Mouse (Mus musculus) MEL (cell line): Measurements from ENCODE around the gene Nup62. TPM values are rescaled to one million over a fixed set of nuclear protein-coding genes. Genes with fewer than 3 reads are reported as not detected.
A peak's percentile ranks its signal among the peaks of the same experiment; 100 is the strongest.

Experiments used
- DNase-seq: peaks from one replicate; pipeline ENCODE4 v3.0.0; 2011; ENCODE audit warnings: low read depth, low spot score
- H3K27ac ChIP-seq: 2 replicates; pipeline ENCODE4 v1.5.1; 2012; ENCODE audit warnings: low read depth, mild to moderate bottlenecking, control low read depth, low read length, moderate library complexity; ENCODE audit not compliant: control insufficient read depth
- H3K27me3 ChIP-seq, 2 experiments: fragments of 150-350 bp in 1 of 2; sonication (generic) in 1 of 2; 2 replicates each; pipeline ENCODE4 v1.6.1; 2012; ENCODE audit warnings: low read length in 2 of 2, mild to moderate bottlenecking in 2 of 2, improper control_type of control experiment in 1 of 2, moderate library complexity in 1 of 2; ENCODE audit not compliant: insufficient read depth in 2 of 2, control insufficient read depth in 1 of 2
- H3K36me3 ChIP-seq, 2 experiments: 2 replicates each; pipeline ENCODE4 v1.6.1; 2012 to 2014; ENCODE audit warnings: low read length in 2 of 2, improper control_type of control experiment in 1 of 2, inconsistent platforms in 1 of 2, mild to moderate bottlenecking in 1 of 2; ENCODE audit not compliant: insufficient read depth in 2 of 2, control insufficient read depth in 1 of 2
- H3K4me1 ChIP-seq, 2 experiments: fragments of 150-350 bp in 1 of 2; sonication (generic) in 1 of 2; 2 replicates each; pipeline ENCODE4 v1.6.1; 2012; ENCODE audit warnings: low read length in 2 of 2, improper control_type of control experiment in 1 of 2, mild to moderate bottlenecking in 1 of 2; ENCODE audit not compliant: insufficient read depth in 2 of 2, control insufficient read depth in 1 of 2
- H3K4me3 ChIP-seq, 2 experiments: fragments of 150-350 bp in 1 of 2; sonication (generic) in 1 of 2; 2 replicates each; pipeline ENCODE4 v1.5.1; 2012; ENCODE audit warnings: low read depth in 2 of 2, low read length in 2 of 2, mild to moderate bottlenecking in 2 of 2, moderate library complexity in 2 of 2, control low read depth in 1 of 2, improper control_type of control experiment in 1 of 2; ENCODE audit not compliant: control insufficient read depth in 1 of 2, insufficient read depth in 1 of 2
- H3K79me2 ChIP-seq: 2 replicates; pipeline ENCODE4 v1.6.1; 2012; ENCODE audit warnings: mild to moderate bottlenecking, low read length, moderate library complexity; ENCODE audit not compliant: control insufficient read depth, poor library complexity, insufficient read depth
- H3K9ac ChIP-seq: 2 replicates; pipeline ENCODE4 v1.6.1; 2012; ENCODE audit warnings: low read depth, mild to moderate bottlenecking, control low read depth, low read length, moderate library complexity; ENCODE audit not compliant: control insufficient read depth, poor library complexity, severe bottlenecking
- H3K9me3 ChIP-seq: fragments of 150-350 bp; sonication (generic); replicated peaks from 2 replicates; pipeline ENCODE4 v1.6.1; 2012; ENCODE audit warnings: mild to moderate bottlenecking, low read length, improper control_type of control experiment, moderate library complexity; ENCODE audit not compliant: insufficient read depth
- BHLHE40 ChIP-seq: IDR thresholded peaks from 2 replicates; pipeline ENCODE4 v1.6.1; 2012; ENCODE audit warnings: low read depth, mild to moderate bottlenecking, inconsistent platforms, low read length, improper control_type of control experiment, borderline replicate concordance
- CHD1 ChIP-seq: IDR thresholded peaks from 2 replicates; pipeline ENCODE4 v1.6.1; 2012; ENCODE audit warnings: low read depth, mild to moderate bottlenecking, inconsistent platforms, low read length, improper control_type of control experiment
- CHD2 ChIP-seq: IDR thresholded peaks from 2 replicates; pipeline ENCODE4 v1.6.1; 2011; ENCODE audit warnings: low read length, improper control_type of control experiment
- CTCF ChIP-seq, 3 experiments: IDR thresholded peaks in 2 of 3; conservative IDR thresholded peaks in 1 of 3; 2 replicates each; pipeline ENCODE4 v1.5.1; 2011 to 2012; ENCODE audit warnings: low read length in 3 of 3, low read depth in 2 of 3, mild to moderate bottlenecking in 2 of 3, improper control_type of control experiment in 1 of 3, inconsistent platforms in 1 of 3, mixed read lengths in 1 of 3, moderate library complexity in 1 of 3; ENCODE audit not compliant: control insufficient read depth in 1 of 3, insufficient read depth in 1 of 3, poor library complexity in 1 of 3, severe bottlenecking in 1 of 3
- ELF1 ChIP-seq: IDR thresholded peaks from 2 replicates; pipeline ENCODE4 v1.6.1; 2014; ENCODE audit warnings: low read depth, mild to moderate bottlenecking, inconsistent platforms, low read length, improper control_type of control experiment, moderate library complexity
- EP300 ChIP-seq, 2 experiments: IDR thresholded peaks; 2 replicates each; pipeline ENCODE4 v1.6.1; 2011; ENCODE audit warnings: improper control_type of control experiment in 2 of 2, low read length in 2 of 2, low read depth in 1 of 2, mild to moderate bottlenecking in 1 of 2
- ETS1 ChIP-seq: IDR thresholded peaks from 2 replicates; pipeline ENCODE4 v1.6.1; 2012; ENCODE audit warnings: low read depth, mild to moderate bottlenecking, inconsistent platforms, low read length, improper control_type of control experiment, moderate library complexity
- GATA1 ChIP-seq: IDR thresholded peaks from 2 replicates; pipeline ENCODE4 v1.6.1; 2011; ENCODE audit warnings: low read depth, low read length, improper control_type of control experiment
- KAT2A ChIP-seq: conservative IDR thresholded peaks from 2 replicates; pipeline ENCODE4 v1.6.1; 2012; ENCODE audit warnings: low read depth, low read length, improper control_type of control experiment, inconsistent platforms
- MAFK ChIP-seq: IDR thresholded peaks from 2 replicates; pipeline ENCODE4 v1.6.1; 2011; ENCODE audit warnings: low read depth, mild to moderate bottlenecking, low read length, improper control_type of control experiment, borderline replicate concordance
- MAX ChIP-seq: IDR thresholded peaks from 2 replicates; pipeline ENCODE4 v1.6.1; 2011; ENCODE audit warnings: low read length, improper control_type of control experiment
- MAZ ChIP-seq: IDR thresholded peaks from 2 replicates; pipeline ENCODE4 v1.6.1; 2012; ENCODE audit warnings: low read depth, mild to moderate bottlenecking, inconsistent platforms, low read length, improper control_type of control experiment
- MEF2A ChIP-seq: IDR thresholded peaks from 2 replicates; pipeline ENCODE4 v1.6.1; 2014; ENCODE audit warnings: low read depth, mild to moderate bottlenecking, inconsistent platforms, low read length, improper control_type of control experiment; ENCODE audit not compliant: poor library complexity, insufficient replicate concordance, severe bottlenecking; ENCODE audit errors: extremely low read depth
- MXI1 ChIP-seq: IDR thresholded peaks from 2 replicates; pipeline ENCODE4 v1.6.1; 2011; ENCODE audit warnings: mild to moderate bottlenecking, low read depth, low read length, improper control_type of control experiment
- MYC ChIP-seq: IDR thresholded peaks from 2 replicates; pipeline ENCODE4 v1.6.1; 2011; ENCODE audit warnings: low read depth, mild to moderate bottlenecking, low read length, improper control_type of control experiment, moderate library complexity
- NELFE ChIP-seq: IDR thresholded peaks from 2 replicates; pipeline ENCODE4 v1.6.1; 2011; ENCODE audit warnings: low read depth, low read length, improper control_type of control experiment
- NRF1 ChIP-seq: IDR thresholded peaks from 2 replicates; pipeline ENCODE4 v1.6.1; 2014; ENCODE audit warnings: low read depth, mild to moderate bottlenecking, inconsistent platforms, low read length, improper control_type of control experiment, moderate library complexity; ENCODE audit not compliant: poor library complexity, insufficient read depth, severe bottlenecking
- POLR2A ChIP-seq, 2 experiments: IDR thresholded peaks; 2 replicates each; pipeline ENCODE4 v1.6.1; 2011 to 2012; ENCODE audit warnings: low read length in 2 of 2, mild to moderate bottlenecking in 2 of 2, control low read depth in 1 of 2, improper control_type of control experiment in 1 of 2, low read depth in 1 of 2, moderate library complexity in 1 of 2; ENCODE audit not compliant: control insufficient read depth in 1 of 2, insufficient read depth in 1 of 2, poor library complexity in 1 of 2
- POLR2AphosphoS5 ChIP-seq: IDR thresholded peaks from 2 replicates; pipeline ENCODE4 v1.6.1; 2012; ENCODE audit warnings: low read depth, borderline replicate concordance, mild to moderate bottlenecking, inconsistent platforms, low read length, moderate library complexity, mixed read lengths
- RAD21 ChIP-seq: IDR thresholded peaks from 2 replicates; pipeline ENCODE4 v1.6.1; 2011; ENCODE audit warnings: mild to moderate bottlenecking, low read depth, low read length, improper control_type of control experiment
- RCOR1 ChIP-seq: IDR thresholded peaks from 2 replicates; pipeline ENCODE4 v1.6.1; 2012; ENCODE audit warnings: low read depth, mild to moderate bottlenecking, inconsistent platforms, low read length, improper control_type of control experiment
- SIN3A ChIP-seq: IDR thresholded peaks from 2 replicates; pipeline ENCODE4 v1.6.1; 2012; ENCODE audit warnings: low read length, improper control_type of control experiment, inconsistent platforms
- TAL1 ChIP-seq: IDR thresholded peaks from 2 replicates; pipeline ENCODE4 v1.6.1; 2012; ENCODE audit warnings: mild to moderate bottlenecking, inconsistent platforms, low read length, moderate library complexity, mixed read lengths
- TBP ChIP-seq: IDR thresholded peaks from 2 replicates; pipeline ENCODE4 v1.8.0; 2011; ENCODE audit warnings: low read depth, low read length, improper control_type of control experiment
- TCF12 ChIP-seq: IDR thresholded peaks from 2 replicates; pipeline ENCODE4 v1.6.1; 2014; ENCODE audit warnings: low read depth, mild to moderate bottlenecking, inconsistent platforms, low read length, improper control_type of control experiment, moderate library complexity
- UBTF ChIP-seq: IDR thresholded peaks from 2 replicates; pipeline ENCODE4 v1.6.1; 2012; ENCODE audit warnings: low read depth, mild to moderate bottlenecking, inconsistent platforms, low read length, improper control_type of control experiment, moderate library complexity, borderline replicate concordance; ENCODE audit not compliant: insufficient read depth
- USF1 ChIP-seq: IDR thresholded peaks from 2 replicates; pipeline ENCODE4 v1.6.1; 2014; ENCODE audit warnings: low read depth, mild to moderate bottlenecking, inconsistent platforms, low read length, improper control_type of control experiment, moderate library complexity
- USF2 ChIP-seq, 2 experiments: IDR thresholded peaks; 2 replicates each; pipeline ENCODE4 v1.6.1; 2011 to 2012; ENCODE audit warnings: improper control_type of control experiment in 2 of 2, low read length in 2 of 2, borderline replicate concordance in 1 of 2, inconsistent platforms in 1 of 2, low read depth in 1 of 2, mild to moderate bottlenecking in 1 of 2; ENCODE audit not compliant: insufficient read depth in 1 of 2
- ZC3H11A ChIP-seq: IDR thresholded peaks from 2 replicates; pipeline ENCODE4 v1.6.1; 2012; ENCODE audit warnings: low read depth, mild to moderate bottlenecking, inconsistent platforms, low read length, improper control_type of control experiment
- ZKSCAN1 ChIP-seq: IDR thresholded peaks from 2 replicates; pipeline ENCODE4 v1.6.1; 2012; ENCODE audit warnings: low read depth, mild to moderate bottlenecking, inconsistent platforms, low read length, improper control_type of control experiment, moderate library complexity
- polyA plus RNA-seq, 2 experiments: library from polyadenylated mRNA; stranded (reverse) in 1 of 2; unstranded in 1 of 2; fragments of >175 nt in 1 of 2; fragments of >200 nt in 1 of 2; gene quantifications; 2 replicates each; pipeline versions ENCODE4 v1.2.1 to v1.2.4; 2012; ENCODE audit warnings: low replicate concordance in 2 of 2, low read depth in 1 of 2; ENCODE audit not compliant: insufficient read length in 2 of 2, insufficient read depth in 1 of 2, missing spikeins in 1 of 2
- total RNA-seq: library from RNA; depleted of rRNA; stranded (reverse); fragments of 300-350 nt; gene quantifications from 2 replicates; pipeline ENCODE4 v1.2.3, GENCODE M21; 2012

Gene Nup62
- total and polyA plus RNA-seq, 3 experiments, result 136 to 235 TPM; not detected in 1

DNA sequence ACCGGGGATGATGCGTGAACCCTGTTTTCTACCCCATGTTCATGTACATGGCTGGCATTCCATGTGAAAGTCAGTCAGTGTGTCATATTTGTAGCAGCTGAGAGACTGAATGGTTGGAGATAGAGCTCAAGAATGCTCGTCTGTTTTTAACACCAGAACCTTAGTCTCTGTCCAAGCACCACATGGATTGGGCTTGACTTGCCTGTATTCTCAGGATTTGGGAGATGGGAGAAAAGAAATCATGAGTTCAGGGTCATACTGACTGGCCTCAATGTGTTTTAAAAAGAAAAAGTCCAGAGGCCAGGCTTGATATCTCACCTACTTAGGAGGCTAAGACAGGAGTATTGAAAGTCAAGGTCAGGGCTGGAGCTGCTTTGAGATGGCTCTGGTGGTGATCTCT lies 1.6 kb downstream of the Nup62 start:
- Histone ChIP-seq H3K79me2 (peaks cover 69% of the 10 kb centered on the region), H3K9me3 (no peaks in the 10 kb centered on the region), H3K36me3 (peaks cover 8 to 47% of the 10 kb centered on the region in 2 experiments), H3K9ac (peak overlapping the region; percentile 97), H3K27ac (peak overlapping the region; percentile 93), H3K4me3 (peak overlapping the region; percentile 87 to 94), H3K27me3 (no peaks in the 10 kb centered on the region), H3K4me1 (peaks cover 25 to 48% of the 10 kb centered on the region in 2 experiments)
- DNase-seq, result peak; percentile 39
- TF ChIP-seq RCOR1, result 0 out of 2 replicates have a peak, but pooled peaks have one; percentile 24
- no peak for TF ChIP-seq ELF1
- TF ChIP-seq TAL1, result no peak
- 0 out of 6 replicates have a peak, but pooled peaks of 1 of the 3 experiments have one; percentile 4 for TF ChIP-seq CTCF (IDR thresholded peaks at IDR 0.05 in 2 of 3, conservative IDR thresholded peaks at IDR 0.05 in 1 of 3; ENCODE audit: control insufficient read depth in 1 of 3, insufficient read depth in 1 of 3, low read depth in 2 of 3, low read length in 3 of 3, poor library complexity in 1 of 3, severe bottlenecking in 1 of 3)
- no peak for TF ChIP-seq RAD21
- TF ChIP-seq, all 39 proteins: peak for 2

DNA sequence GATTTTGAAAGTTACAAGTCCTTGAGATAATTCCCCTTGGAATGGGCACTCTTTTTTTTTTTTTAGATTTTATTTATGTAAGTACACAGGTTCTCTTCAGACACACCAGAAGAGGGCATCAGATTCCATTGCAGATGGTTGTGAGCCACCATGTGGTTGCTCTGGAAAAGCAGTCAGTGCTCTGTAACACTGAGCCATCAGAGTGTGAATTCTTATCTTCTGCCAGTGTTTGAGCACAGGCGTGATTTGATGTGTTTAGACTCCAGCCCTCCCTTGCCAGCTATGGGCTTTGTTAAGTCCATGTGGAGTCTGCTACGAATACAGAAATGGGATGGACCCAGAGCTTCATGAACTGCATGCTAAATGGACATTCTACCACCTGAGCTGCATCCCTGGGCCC lies 2.3 kb downstream of the Nup62 start:
- Histone ChIP-seq H3K27ac (peak overlapping the region; percentile 94), H3K36me3 (peaks cover 11 to 53% of the 10 kb centered on the region in 2 experiments), H3K9ac (peak overlapping the region; percentile 97)
- no peak for TF ChIP-seq ELF1
- peak; percentile 15 to 57 (median 24); a peak in 3 of 6 replicates for TF ChIP-seq CTCF (IDR thresholded peaks at IDR 0.05 in 2 of 3, conservative IDR thresholded peaks at IDR 0.05 in 1 of 3; ENCODE audit: control insufficient read depth in 1 of 3, insufficient read depth in 1 of 3, low read depth in 2 of 3, low read length in 3 of 3, poor library complexity in 1 of 3, severe bottlenecking in 1 of 3)
- TF ChIP-seq KAT2A, result no peak
- no peak for TF ChIP-seq MXI1
- TF ChIP-seq NELFE, result no peak
- TF ChIP-seq ZKSCAN1, result no peak
- no peak for TF ChIP-seq BHLHE40
- TF ChIP-seq MEF2A, result no peak
- TF ChIP-seq SIN3A, result no peak; the same call in 1 of the 2 replicates
- no peak for TF ChIP-seq POLR2A (IDR thresholded peaks at IDR 0.05; ENCODE audit: control insufficient read depth in 1 of 2, insufficient read depth in 1 of 2, low read depth in 1 of 2, low read length in 2 of 2, poor library complexity in 1 of 2)
- TF ChIP-seq MAZ, result no peak
- no peak for TF ChIP-seq RAD21
- no peak for TF ChIP-seq USF1
- TF ChIP-seq MAX, result no peak
- no peak for TF ChIP-seq CHD2
- TF ChIP-seq UBTF, result no peak
- peak; percentile 55 for TF ChIP-seq GATA1
- TF ChIP-seq ETS1, result no peak
- TF ChIP-seq ZC3H11A, result no peak
- peak; percentile 90 for TF ChIP-seq MYC
- no peak for TF ChIP-seq TCF12
- TF ChIP-seq NRF1, result no peak
- no peak for TF ChIP-seq CHD1
- TF ChIP-seq RCOR1, result peak; percentile 81
- TF ChIP-seq USF2 (IDR thresholded peaks at IDR 0.05; ENCODE audit: borderline replicate concordance in 1 of 2, insufficient read depth in 1 of 2, low read depth in 1 of 2, low read length in 2 of 2), result no peak
- no peak for TF ChIP-seq POLR2AphosphoS5
- TF ChIP-seq TBP, result 0 out of 2 replicates have a peak, but pooled peaks have one; percentile 23
- no peak for TF ChIP-seq EP300 (IDR thresholded peaks at IDR 0.05; ENCODE audit: low read depth in 1 of 2, low read length in 2 of 2)
- TF ChIP-seq MAFK, result no peak

More for the DNA sequence above, 2.3 kb downstream of the Nup62 start:
- Histone ChIP-seq H3K4me1 (peaks cover 28 to 55% of the 10 kb centered on the region in 2 experiments), H3K9me3 (no peaks in the 10 kb centered on the region), H3K79me2 (peaks cover 76% of the 10 kb centered on the region), H3K27me3 (no peaks in the 10 kb centered on the region), H3K4me3 (peak overlapping the region; percentile 87 to 94)
- peak; percentile 71 for DNase-seq
